Mouse (Mus musculus) liver, postnatal 0 days (tissue): Measurements from ENCODE around the gene Sec14l3.

Source experiments
- CTCF ChIP-seq: sonication (generic); IDR thresholded peaks from 2 replicates; pipeline ENCODE4 v1.5.1; 2016; ENCODE audit warnings: antibody characterized with exemption, low read depth
- EP300 ChIP-seq: IDR thresholded peaks from 2 replicates; pipeline ENCODE4 v1.6.1; 2016; ENCODE audit warnings: antibody characterized with exemption, low read depth, mild to moderate bottlenecking

GRCm38 (mm10) chr11:4046526-4046925 is 18.1 kb upstream of the Sec14l3 start:
- TF ChIP-seq CTCF (no peak), EP300 (no peak)
